Mouse (Mus musculus) limb, embryonic 11.5 days (tissue): ENCODE results near the gene Shank3. TPM values are rescaled to one million over a fixed set of nuclear protein-coding genes. Genes with fewer than 3 reads are reported as not detected.

Experiments
- ATAC-seq: fragments of 200-750 bp; cut with Nextera tagmentation; 2 replicates; pipeline ENCODE4 v1.8.0; 2017; ENCODE audit warnings: low read depth; ENCODE audit not compliant: insufficient number of reproducible peaks, low FRiP score, low TSS enrichment
- DNase-seq: peaks from one replicate; pipeline ENCODE4 v3.0.0-alpha.2; 2015; ENCODE audit warnings: low spot score
- H3K27ac ChIP-seq: fragments of 300-500 bp; sonication (generic); replicated peaks from 2 replicates; pipeline ENCODE4 v1.5.1; 2014; ENCODE audit warnings: low read depth, mild to moderate bottlenecking, low read length
- H3K27me3 ChIP-seq: fragments of 300-500 bp; sonication (generic); 2 replicates; pipeline ENCODE4 v1.6.1; 2014; ENCODE audit warnings: mild to moderate bottlenecking, low read length, mixed read lengths; ENCODE audit not compliant: control insufficient read depth, insufficient read depth
- H3K36me3 ChIP-seq: fragments of 300-500 bp; sonication (generic); 2 replicates; pipeline ENCODE4 v1.6.1; 2014; ENCODE audit warnings: mild to moderate bottlenecking, low read length, moderate library complexity, mixed read lengths; ENCODE audit not compliant: control insufficient read depth, insufficient read depth
- H3K4me1 ChIP-seq: fragments of 300-500 bp; sonication (generic); 2 replicates; pipeline ENCODE4 v1.6.1; 2014; ENCODE audit warnings: low read length, mixed read lengths; ENCODE audit not compliant: control insufficient read depth, insufficient read depth
- H3K4me2 ChIP-seq: fragments of 300-500 bp; sonication (generic); 2 replicates; pipeline ENCODE4 v1.6.1; 2014; ENCODE audit warnings: low read depth, mild to moderate bottlenecking, moderate library complexity; ENCODE audit not compliant: severe bottlenecking
- H3K4me3 ChIP-seq: fragments of 300-500 bp; sonication (generic); 2 replicates; pipeline ENCODE4 v1.5.1; 2014; ENCODE audit warnings: low read depth, low read length
- H3K9ac ChIP-seq: fragments of 300-500 bp; sonication (generic); 2 replicates; pipeline ENCODE4 v1.6.1; 2014; ENCODE audit warnings: mild to moderate bottlenecking, low read length
- H3K9me3 ChIP-seq: fragments of 300-500 bp; sonication (generic); 2 replicates; pipeline ENCODE4 v1.6.1; 2016; ENCODE audit warnings: low read length; ENCODE audit not compliant: control insufficient read depth
- WGBS: fragments of 180-500 bp; shearing (Covaris S2); extraction: QIAGEN DNeasy Blood & Tissue Kit; methylation state at CpG from one replicate; pipeline ENCODE4 v1.1.7; 2014; 5-methylcytosine and 5-hydroxymethylcytosine counted together
- polyA plus RNA-seq: library from polyadenylated mRNA; unstranded; fragments of >200 nt; fragmentation: Nextera tagmentation; extraction: Ambion mirVana; gene quantifications from 2 replicates; pipeline ENCODE4 v1.2.1, GENCODE M21; 2014

Shank3 gene
- polyA plus RNA-seq, 1 experiment from 2014 or later = 1.9 TPM

DNA sequence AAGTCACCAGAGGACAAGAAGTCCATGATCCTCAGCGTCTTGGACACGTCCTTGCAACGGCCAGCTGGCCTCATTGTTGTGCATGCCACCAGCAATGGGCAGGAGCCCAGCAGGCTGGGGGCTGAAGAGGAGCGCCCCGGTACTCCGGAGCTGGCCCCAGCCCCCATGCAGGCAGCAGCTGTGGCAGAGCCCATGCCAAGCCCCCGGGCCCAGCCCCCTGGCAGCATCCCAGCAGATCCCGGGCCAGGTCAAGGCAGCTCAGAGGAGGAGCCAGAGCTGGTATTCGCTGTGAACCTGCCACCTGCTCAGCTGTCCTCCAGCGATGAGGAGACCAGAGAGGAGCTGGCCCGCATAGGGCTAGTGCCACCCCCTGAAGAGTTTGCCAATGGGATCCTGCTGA is 49.4 kb downstream of the Shank3 start:
- Histone ChIP-seq H3K9ac (no peak overlapping the region), H3K9me3 (no peaks in the 10 kb centered on the region), H3K4me1 (peaks cover 8% of the 10 kb centered on the region), H3K27me3 (peaks cover 10% of the 10 kb centered on the region), H3K4me2 (peak overlapping the region; percentile 79), H3K4me3 (no peak overlapping the region), H3K36me3 (no peaks in the 10 kb centered on the region), H3K27ac (no peak overlapping the region)
- ATAC-seq (peak; percentile 31; the same call in 1 of the 2 replicates), DNase-seq (no peak)
- WGBS = 38% methylated on average over 11 of the region's 11 CpGs

DNA sequence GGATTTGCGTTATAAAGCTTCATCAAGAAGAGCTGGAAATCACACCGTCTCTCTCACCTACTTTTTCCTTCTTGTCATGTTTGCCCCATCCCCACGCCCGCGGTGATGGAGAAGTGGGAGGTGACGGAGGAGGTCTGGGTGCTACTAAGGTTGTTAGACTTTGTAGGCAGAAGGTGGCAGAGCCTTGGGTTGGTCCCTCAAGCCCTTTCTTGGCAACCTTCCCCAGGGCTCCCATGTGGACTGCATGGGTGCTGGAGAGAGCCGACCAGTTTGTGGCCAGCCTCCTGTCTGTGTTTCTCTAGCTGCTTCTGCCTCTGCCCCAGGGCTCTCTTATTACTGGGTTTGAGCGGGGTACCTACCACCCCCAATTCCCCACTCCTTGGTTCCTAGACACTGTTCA is 51.1 kb downstream of the Shank3 start:
- peaks cover 8% of the 10 kb centered on the region for H3K4me1 ChIP-seq
- no peak overlapping the region for H3K9ac ChIP-seq
- ATAC-seq (no peak), DNase-seq (no peak)
- no peak overlapping the region for H3K4me3 ChIP-seq
- H3K27ac ChIP-seq = no peak overlapping the region
- H3K9me3 ChIP-seq = no peaks in the 10 kb centered on the region
- no peak overlapping the region for H3K4me2 ChIP-seq
- WGBS = 89% methylated on average over 8 of the region's 8 CpGs
- H3K36me3 ChIP-seq = no peaks in the 10 kb centered on the region
- peaks cover 10% of the 10 kb centered on the region for H3K27me3 ChIP-seq

- Histone ChIP-seq H3K4me2 (no peak overlapping the region), H3K9ac (no peak overlapping the region), H3K4me3 (no peak overlapping the region), H3K36me3 (no peaks in the 10 kb centered on the region), H3K27ac (no peak overlapping the region), H3K27me3 (peaks cover 17% of the 10 kb centered on the region), H3K4me1 (peaks cover 11% of the 10 kb centered on the region), H3K9me3 (no peaks in the 10 kb centered on the region)
- ATAC-seq = no peak
- no peak for DNase-seq
- 92% methylated on average over 1 of the region's 1 CpGs for WGBS
Observed at GRCm38 (mm10) chr15:89551733-89552132, 52.3 kb downstream of the Shank3 start.

DNA sequence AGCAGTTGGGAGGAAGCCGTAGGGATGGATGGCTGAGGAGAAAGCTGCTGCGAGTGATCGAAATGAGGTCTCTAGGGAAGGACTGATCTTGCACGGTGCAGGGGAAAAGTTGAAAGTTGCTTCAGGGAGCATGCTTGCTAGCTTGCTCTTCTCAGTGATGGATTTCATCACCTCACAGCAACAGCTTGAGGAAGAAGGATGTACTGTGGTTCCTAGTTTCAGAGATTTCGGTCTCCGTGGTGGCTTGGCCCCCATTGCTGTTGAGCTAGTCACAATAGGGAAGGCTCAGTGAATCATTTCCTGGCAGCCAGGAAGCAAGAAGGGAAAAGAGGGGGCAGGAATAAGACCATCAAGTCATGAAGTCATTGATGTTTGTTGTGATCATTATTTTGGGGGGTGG is 56.2 kb downstream of the Shank3 start:
- H3K36me3 ChIP-seq = no peaks in the 10 kb centered on the region
- WGBS = 93% methylated on average over 6 of the region's 6 CpGs
- DNase-seq (no peak), ATAC-seq (no peak)
- no peak overlapping the region for H3K4me2 ChIP-seq
- peaks cover 35% of the 10 kb centered on the region for H3K27me3 ChIP-seq
- no peaks in the 10 kb centered on the region for H3K9me3 ChIP-seq
- H3K27ac ChIP-seq = no peak overlapping the region
- no peak overlapping the region for H3K4me3 ChIP-seq
- no peak overlapping the region for H3K9ac ChIP-seq
- peaks cover 12% of the 10 kb centered on the region for H3K4me1 ChIP-seq

GRCm38 (mm10) chr15:89556401-89557178 is 57.2 kb downstream of the Shank3 start:
- no peaks in the 10 kb centered on the region for H3K36me3 ChIP-seq
- peaks cover 35% of the 10 kb centered on the region for H3K27me3 ChIP-seq
- H3K4me2 ChIP-seq = peak overlapping the region; percentile 33
- 0 out of 2 replicates have a peak overlapping the region, but pooled peaks have one; percentile 12 for H3K9ac ChIP-seq
- peak; percentile 64 for DNase-seq
- H3K4me3 ChIP-seq = peak overlapping the region; percentile 16
- no peaks in the 10 kb centered on the region for H3K9me3 ChIP-seq
- H3K27ac ChIP-seq = no peak overlapping the region
- no peak for ATAC-seq
- H3K4me1 ChIP-seq = peaks cover 12% of the 10 kb centered on the region
- WGBS = 27% methylated on average over 23 of the region's 23 CpGs

DNA sequence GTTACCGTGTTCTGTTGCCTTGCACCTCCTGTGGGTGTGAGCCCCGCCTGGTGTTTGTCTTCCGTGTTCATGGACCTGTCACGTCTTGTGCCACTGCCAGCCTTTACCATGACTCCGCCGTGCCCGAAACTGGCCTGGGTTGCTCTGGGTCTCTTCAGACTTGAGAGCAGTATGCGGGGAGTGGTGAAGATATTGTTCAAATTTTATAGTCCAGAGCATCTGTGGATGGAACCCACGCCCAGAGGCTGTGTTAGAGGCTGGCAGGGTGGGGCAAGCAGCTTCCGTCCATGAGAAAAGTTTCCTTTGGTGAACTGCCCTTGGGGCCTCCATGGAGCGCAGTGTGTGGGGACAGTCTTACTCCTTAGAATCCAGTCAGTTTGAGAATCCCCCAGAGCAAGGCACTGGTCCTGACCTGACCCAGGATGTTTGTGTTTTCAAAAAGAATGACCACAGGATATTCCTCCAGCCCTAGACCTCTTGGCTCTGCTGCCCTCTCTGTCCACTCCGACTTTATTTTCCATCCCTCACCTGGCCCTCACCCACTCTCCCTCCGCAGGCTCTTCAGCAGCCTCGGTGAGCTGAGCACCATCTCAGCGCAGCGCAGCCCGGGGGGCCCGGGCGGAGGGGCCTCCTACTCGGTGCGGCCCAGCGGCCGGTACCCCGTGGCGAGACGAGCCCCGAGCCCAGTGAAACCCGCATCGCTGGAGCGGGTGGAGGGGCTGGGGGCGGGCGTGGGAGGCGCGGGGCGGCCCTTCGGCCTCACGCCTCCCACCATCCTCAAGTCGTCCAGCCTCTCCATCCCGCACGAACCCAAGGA is 58.0 kb downstream of the Shank3 start:
- ATAC-seq (no peak), DNase-seq (peak; percentile 31)
- Histone ChIP-seq H3K27ac (no peak overlapping the region), H3K4me1 (peaks cover 12% of the 10 kb centered on the region), H3K9ac (no peak overlapping the region), H3K9me3 (no peaks in the 10 kb centered on the region), H3K27me3 (peaks cover 35% of the 10 kb centered on the region), H3K4me3 (peak overlapping the region; percentile 28), H3K36me3 (no peaks in the 10 kb centered on the region), H3K4me2 (peak overlapping the region; percentile 40)
- WGBS = 9% methylated on average over 36 of the region's 40 CpGs

GRCm38 (mm10) chr15:89557996-89558390 is 58.6 kb downstream of the Shank3 start:
- H3K4me2 ChIP-seq = peak overlapping the region; percentile 40
- 4% methylated on average over 34 of the region's 34 CpGs for WGBS
- no peak overlapping the region for H3K9ac ChIP-seq
- H3K27ac ChIP-seq = no peak overlapping the region
- H3K4me1 ChIP-seq = peaks cover 12% of the 10 kb centered on the region
- H3K27me3 ChIP-seq = peaks cover 35% of the 10 kb centered on the region
- ATAC-seq (no peak), DNase-seq (peak; percentile 50)
- no peaks in the 10 kb centered on the region for H3K9me3 ChIP-seq
- no peaks in the 10 kb centered on the region for H3K36me3 ChIP-seq
- H3K4me3 ChIP-seq = peak overlapping the region; percentile 28

GRCm38 (mm10) chr15:89559202-89559731 is 59.8 kb downstream of the Shank3 start:
- Histone ChIP-seq H3K27me3 (peaks cover 35% of the 10 kb centered on the region), H3K4me1 (peaks cover 12% of the 10 kb centered on the region), H3K27ac (no peak overlapping the region), H3K4me3 (no peak overlapping the region), H3K36me3 (no peaks in the 10 kb centered on the region), H3K9me3 (no peaks in the 10 kb centered on the region), H3K9ac (no peak overlapping the region), H3K4me2 (no peak overlapping the region)
- no peak for DNase-seq
- 37% methylated on average over 10 of the region's 10 CpGs for WGBS
- ATAC-seq = 0 out of 2 replicates have a peak, but pooled peaks have one; percentile 27
